Mouse (Mus musculus): ENCODE measurements around the gene Hist1h1e.
"Not testable (repeated sequence)": the region's sequence is repeated elsewhere in the genome, so short reads cannot be mapped to it uniquely, and the experiment has no call there.

Gene Hist1h1e

GRCm38 (mm10) chr13:23573034-23573897 lies 49.1 kb downstream of the Hist1h1e start:
- not testable (repeated sequence) for DNase-seq (ENCODE audit: low read depth, low spot score)

DNA sequence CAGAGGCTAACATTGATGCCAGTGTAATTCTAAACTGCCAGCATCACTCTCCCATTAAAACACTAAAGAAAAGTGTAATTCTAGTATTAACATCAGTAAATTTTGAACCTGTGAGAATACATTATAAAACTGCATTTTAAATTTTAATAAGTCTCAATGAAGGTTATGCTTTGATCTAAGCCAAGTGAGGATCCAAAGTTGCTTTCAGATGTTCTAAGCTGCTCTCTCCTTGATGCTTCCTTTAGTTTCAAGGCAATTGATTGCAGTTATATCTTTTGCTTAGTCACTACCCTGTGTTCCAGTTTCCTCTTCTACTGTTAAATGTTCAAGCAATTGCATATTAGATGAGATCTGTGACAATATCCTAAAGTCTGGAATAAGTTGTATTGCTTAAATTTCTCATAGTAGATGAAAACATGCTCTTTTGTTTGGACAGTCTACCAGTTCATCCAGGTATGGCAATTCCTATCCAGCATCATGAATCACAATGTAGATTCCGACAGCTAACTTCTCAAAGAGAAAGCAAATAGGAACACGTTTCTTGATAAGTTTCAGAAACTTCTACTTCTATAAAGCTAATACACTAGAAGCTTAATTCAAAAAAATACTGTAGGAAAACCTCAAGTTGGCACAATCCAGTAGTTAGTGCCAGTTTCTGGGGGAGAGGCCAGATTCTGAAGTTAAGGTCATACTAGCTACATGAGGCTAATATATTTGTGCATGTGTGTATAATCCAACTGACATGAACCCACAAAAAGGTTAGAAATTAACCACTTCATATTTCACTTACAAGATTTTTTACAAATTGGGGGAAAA lies 49.9 kb downstream of the Hist1h1e start:
- no peak for DNase-seq (ENCODE audit: low read depth, low spot score)

- DNase-seq (ENCODE audit: low read depth, low spot score), result not testable (repeated sequence)
These were observed 50.7 kb downstream of the Hist1h1e start for GRCm38 (mm10) chr13:23571504-23572217.

DNA sequence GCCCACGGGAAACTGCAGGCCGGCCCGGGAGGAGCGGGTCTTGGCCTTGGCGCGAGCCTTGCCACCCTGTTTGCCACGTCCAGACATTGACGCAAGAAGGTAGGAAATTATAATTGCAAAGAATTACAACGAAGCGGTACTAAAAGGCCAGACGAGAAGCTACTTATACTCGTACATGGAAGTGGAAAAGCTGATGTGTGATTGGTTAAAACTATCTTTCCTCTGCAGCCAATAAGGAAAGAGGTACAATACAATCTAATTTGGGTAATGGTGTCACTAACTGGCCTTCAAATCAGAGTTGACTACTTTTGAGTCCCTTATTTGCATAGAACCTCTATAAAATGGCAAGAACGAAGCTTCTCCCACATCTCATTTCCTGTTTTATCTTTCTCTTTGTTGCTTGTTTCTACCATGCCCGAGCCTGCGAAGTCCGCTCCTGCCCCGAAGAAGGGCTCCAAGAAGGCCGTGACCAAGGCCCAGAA lies 51.3 kb downstream of the Hist1h1e start, which contains the start of the genes Hist1h2ae and Hist1h2bg:
TSS of gene Hist1h2ae (minus strand) at position 199 of the 482 bp plus-strand sequence.
TSS of gene Hist1h2bg (plus strand) at position 375 of the 482 bp plus-strand sequence.
- DNase-seq (ENCODE audit: low read depth, low spot score), result no peak

Measured in WW6 (cell line).